Mouse (Mus musculus) lung, adult 2 months (tissue): Measurements from ENCODE around the gene Rbms3.

Experiments
- CTCF ChIP-seq: fragments of 200-500 bp; IDR thresholded peaks from 2 replicates; pipeline ENCODE4 v1.5.1; 2011; ENCODE audit warnings: mild to moderate bottlenecking, low read length, control low read depth; ENCODE audit not compliant: insufficient read depth
- POLR2A ChIP-seq: fragments of 200-500 bp; IDR thresholded peaks from 2 replicates; pipeline ENCODE4 v1.6.1; 2011; ENCODE audit warnings: low read depth, mild to moderate bottlenecking, control low read depth, low read length, borderline replicate concordance; ENCODE audit errors: extremely low read depth

DNA sequence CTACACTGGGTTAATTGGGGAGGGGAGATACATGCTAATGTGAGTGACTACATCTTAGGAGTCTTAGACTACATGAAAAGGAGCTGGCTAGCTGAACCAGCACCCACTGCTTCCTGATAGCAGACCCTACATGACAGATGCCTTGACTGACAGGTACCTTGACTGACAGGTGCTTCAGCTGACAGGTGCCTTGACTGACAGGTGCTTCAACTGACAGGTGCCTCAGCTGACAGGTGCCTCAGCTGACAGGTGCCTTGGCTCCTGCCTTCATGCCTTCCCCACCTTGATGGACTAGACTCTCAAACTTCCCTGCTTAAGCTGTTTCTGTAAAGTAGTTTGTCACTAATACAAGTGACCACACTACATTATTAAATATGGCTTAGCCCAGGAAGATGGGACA is 232.6 kb downstream of the Rbms3 start:
- TF ChIP-seq CTCF = no peak
- TF ChIP-seq POLR2A = no peak
